Mouse (Mus musculus): ENCODE measurements around the gene Atxn1.

DNA sequence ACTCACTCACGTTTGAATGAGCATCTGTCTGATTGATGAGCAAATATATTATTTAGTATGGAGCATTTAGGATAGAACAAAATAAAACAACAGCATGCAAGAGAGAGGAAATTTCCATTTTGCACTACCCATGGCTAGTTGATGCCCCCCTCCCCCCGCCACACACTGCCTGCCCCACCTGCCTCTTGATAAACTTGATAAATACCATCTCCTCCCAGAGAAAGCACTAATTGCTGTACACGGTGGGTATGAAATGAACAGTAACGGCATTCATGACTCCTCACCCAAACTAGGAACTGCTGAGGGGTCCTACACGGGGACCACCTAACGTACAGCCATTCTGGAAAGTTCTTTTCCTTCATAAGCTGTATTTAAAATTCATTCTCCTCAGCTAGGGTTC is 111.1 kb downstream of the Atxn1 start:
- TF ChIP-seq CTCF (IDR thresholded peaks at IDR 0.05; ENCODE audit: low read depth, low read length) (no peak), POLR2A (IDR thresholded peaks at IDR 0.05; ENCODE audit: borderline replicate concordance, low read depth, low read length) (no peak)
